Mouse (Mus musculus) testis, adult 2 months (tissue): ENCODE measurements around the gene Zmynd12.
A peak's percentile ranks its signal among the peaks of the same experiment; 100 is the strongest.

Experiments
- CTCF ChIP-seq: fragments of 200-500 bp; IDR thresholded peaks from 2 replicates; pipeline ENCODE4 v1.5.1; 2012; ENCODE audit warnings: low read depth, mild to moderate bottlenecking, inconsistent platforms, low read length, moderate library complexity; ENCODE audit not compliant: control insufficient read depth, insufficient read depth, insufficient replicate concordance
- POLR2A ChIP-seq: fragments of 200-500 bp; IDR thresholded peaks from 2 replicates; pipeline ENCODE4 v1.6.1; 2012; ENCODE audit warnings: low read depth, mild to moderate bottlenecking, inconsistent platforms, low read length, moderate library complexity; ENCODE audit not compliant: control insufficient read depth

DNA sequence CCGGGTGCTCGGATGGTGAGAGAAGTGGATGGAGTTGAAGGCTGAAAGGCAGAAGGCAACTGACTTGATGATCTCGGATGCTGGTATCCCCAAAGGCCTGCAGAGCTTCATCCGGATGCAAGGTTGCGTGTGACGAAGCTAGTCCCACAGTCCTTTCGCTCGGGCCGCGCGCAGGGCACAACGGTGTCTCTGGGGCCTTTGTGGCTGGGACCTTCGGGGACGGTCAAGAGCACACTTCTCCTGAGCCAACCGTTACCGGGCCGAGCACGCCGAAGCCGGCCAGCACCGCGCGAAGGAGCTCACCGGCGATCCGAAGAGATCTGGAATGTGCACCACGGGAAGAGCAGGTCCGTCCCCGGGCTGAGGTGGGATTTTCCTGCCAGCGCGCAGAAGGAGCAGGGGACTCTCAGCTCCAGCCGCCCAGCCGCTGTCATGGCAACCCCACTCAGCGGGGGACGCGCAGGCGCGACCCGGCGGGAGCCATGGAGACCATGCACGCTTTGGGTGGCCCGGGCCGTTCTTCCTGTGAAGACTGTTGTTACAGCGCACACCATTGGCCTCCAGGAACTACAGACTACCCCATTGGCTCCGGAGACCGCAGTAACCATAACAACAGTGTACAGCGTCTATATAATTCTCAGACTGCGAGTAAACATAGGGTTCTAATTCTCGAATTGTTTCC is 7.4 kb upstream of the Zmynd12 start, which contains the start of gene Ccdc30:
- TF ChIP-seq CTCF (no peak), POLR2A (peak; percentile 52; the same call in 1 of the 2 replicates)
